In the genomic region with DNA sequence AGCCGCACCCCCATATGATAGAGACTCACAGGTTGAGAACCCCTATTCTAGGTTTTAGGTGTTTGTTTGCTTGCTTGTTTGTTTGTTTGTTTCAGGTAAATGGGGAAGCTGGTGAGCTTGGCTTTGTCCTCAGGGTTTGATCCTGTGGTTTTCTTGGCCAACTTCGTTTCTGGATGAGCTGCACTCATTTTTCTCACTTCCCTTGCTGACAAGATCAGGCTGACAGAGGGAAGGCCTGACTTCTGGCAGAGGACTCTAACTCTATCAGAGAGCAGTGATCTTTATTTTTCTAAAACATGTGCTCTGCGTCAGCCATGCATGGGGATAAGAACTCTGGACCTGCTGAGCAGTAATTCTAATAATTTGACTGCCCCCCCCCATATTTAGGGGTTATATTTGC, we compare ENCODE assay signal across 25 mouse cellular contexts. TPM values are rescaled to one million over a fixed set of nuclear protein-coding genes. Genes with fewer than 3 reads are reported as not detected.
A peak's percentile ranks its signal among the peaks of the same experiment; 100 is the strongest.
DNase-seq lines count a peak whose midpoint lies in the region; ATAC-seq lines count a peak whose summit lies in the region.
"Had no signal": no experiment of that assay in that cellular context is flagged by ENCODE, and none has a peak within 500 bp of the region (broad histone marks: within the 10 kb centered on the region; RNA-seq: fewer than 3 reads in every experiment).

No protein-coding gene starts in this region.

- ATAC-seq in heart, embryonic 12.5 days (ENCODE audit: insufficient number of reproducible peaks, low FRiP score), result no peak
- ATAC-seq in common myeloid progenitor, adult 5-6 weeks (replicated peaks; ENCODE audit: low read depth, poor library complexity, severe bottlenecking), result 0 out of 2 replicates have a peak, but pooled peaks have one; percentile 36
- ATAC-seq in megakaryocyte, adult 5-6 weeks (ENCODE audit: poor library complexity, severe bottlenecking), result peak; percentile 69
- ATAC-seq: activated CD4-positive, CD25-positive, alpha-beta regulatory T cell, adult 4 months; CD4-positive, CD25-positive, alpha-beta regulatory T cell, adult 4 months; forebrain, embryonic 13.5 days; forebrain, embryonic 15.5 days; forebrain, postnatal 0 days; Patski had no signal

- H3K4me1 ChIP-seq in heart, embryonic 12.5 days (replicated peaks), result no peaks in the 10 kb centered on the region
- H3K4me1 ChIP-seq: embryonic facial prominence, embryonic 10.5 days; embryonic facial prominence, embryonic 12.5 days; forebrain, embryonic 13.5 days; forebrain, embryonic 15.5 days had no signal

- no peaks in the 10 kb centered on the region for H3K27me3 ChIP-seq in heart, embryonic 12.5 days (replicated peaks)
- H3K27me3 ChIP-seq: CH12.LX; embryonic facial prominence, embryonic 12.5 days; forebrain, embryonic 13.5 days; forebrain, embryonic 15.5 days; Patski had no signal

- peak; percentile 18 for DNase-seq in heart, adult 11 months
- DNase-seq in spleen, postnatal 4 days (ENCODE audit: low spot score in 2 of 2), result no peak
- DNase-seq in urinary bladder, adult 2 months (ENCODE audit: low spot score), result no peak
- DNase-seq: adrenal gland, adult 8-10 months; adrenal gland, postnatal 14 days; adrenal gland, postnatal 36 days; B cell, adult 2 months; cerebellum, adult 11-12 months; cerebellum, adult 2 months; cerebellum, adult 9-10 months; cerebellum, postnatal 10 days; cerebellum, postnatal 25 days; forebrain, postnatal 0 days had no signal

- H3K4me2 ChIP-seq in heart, embryonic 12.5 days, result no peak overlapping the region
- H3K4me2 ChIP-seq: embryonic facial prominence, embryonic 12.5 days; forebrain, embryonic 13.5 days; forebrain, embryonic 15.5 days had no signal

- H3K9ac ChIP-seq in heart, embryonic 12.5 days, result no peak overlapping the region
- H3K9ac ChIP-seq: embryonic facial prominence, embryonic 12.5 days; forebrain, embryonic 13.5 days; forebrain, embryonic 15.5 days; forebrain, postnatal 0 days had no signal

- no peak overlapping the region for H3K4me3 ChIP-seq in heart, embryonic 12.5 days
- H3K4me3 ChIP-seq: embryonic facial prominence, embryonic 10.5 days; embryonic facial prominence, embryonic 12.5 days; forebrain, embryonic 13.5 days; forebrain, embryonic 15.5 days had no signal

- no peak overlapping the region for H3K27ac ChIP-seq in heart, embryonic 12.5 days (ENCODE audit: poor library complexity, severe bottlenecking)
- H3K27ac ChIP-seq: embryonic facial prominence, embryonic 10.5 days; embryonic facial prominence, embryonic 12.5 days; forebrain, embryonic 13.5 days; forebrain, embryonic 15.5 days had no signal

- WGBS in heart, embryonic 12.5 days, result 56% methylated on average over 3 of the region's 3 CpGs

- H3K36me3 ChIP-seq in heart, embryonic 12.5 days, result no peaks in the 10 kb centered on the region
- H3K36me3 ChIP-seq: embryonic facial prominence, embryonic 10.5 days; embryonic facial prominence, embryonic 12.5 days; forebrain, embryonic 15.5 days; G1E had no signal

- no peaks in the 10 kb centered on the region for H3K9me3 ChIP-seq in heart, embryonic 12.5 days (replicated peaks)
- H3K9me3 ChIP-seq: embryonic facial prominence, embryonic 10.5 days; embryonic facial prominence, embryonic 12.5 days; forebrain, embryonic 13.5 days; forebrain, embryonic 15.5 days had no signal

RNA-seq across cellular contexts. Expression of a gene that starts 14.4 kb away (rescaled TPM):
- polyA plus RNA-seq in heart, embryonic 12.5 days (2016; fragmentation: Nextera tagmentation; extraction: Ambion mirVana), result 6.5 and 7.8 TPM in 2 replicates
- 8.8 TPM in 1 of 2 replicates, not detected in the other for total RNA-seq in common myeloid progenitor, adult 5-6 weeks (2017)
- not detected in 2 replicates for total RNA-seq in megakaryocyte, adult 5-6 weeks (2015)
- not detected in 2 replicates for total RNA-seq in megakaryocyte, adult 5-6 weeks (2017)
- polyA plus RNA-seq in urinary bladder, adult 2 months (2012; rRNA removed), result 0.44 and 0.59 TPM in 2 replicates
- total RNA-seq: CH12.LX had no signal
- polyA plus RNA-seq: activated CD4-positive, CD25-positive, alpha-beta regulatory T cell, adult 4 months; CD4-positive, CD25-positive, alpha-beta regulatory T cell, adult 4 months; G1E; Patski had no signal
